Mouse (Mus musculus) layer of hippocampus, adult 9-10 months (tissue): Measurements from ENCODE around the gene Wdr34.

ENCODE experiments used
- DNase-seq: peaks from one replicate; pipeline ENCODE4 v3.0.0; 2022; ENCODE audit warnings: low spot score

Gene Wdr34

GRCm38 (mm10) chr2:30032244-30032846 lies 16.3 kb downstream of the Wdr34 start:
- DNase-seq: no peak

- DNase-seq: no peak
Observed at GRCm38 (mm10) chr2:30026997-30027396, 21.7 kb downstream of the Wdr34 start.

- no peak for DNase-seq
Observed at GRCm38 (mm10) chr2:30025454-30025853, 23.2 kb downstream of the Wdr34 start.

- no peak for DNase-seq
Observed at GRCm38 (mm10) chr2:30014326-30014966, 34.2 kb downstream of the Wdr34 start.

- DNase-seq: no peak
Observed at GRCm38 (mm10) chr2:30010840-30011281, 37.8 kb downstream of the Wdr34 start.

- DNase-seq: no peak
Observed at GRCm38 (mm10) chr2:30009101-30009500, 39.6 kb downstream of the Wdr34 start.

GRCm38 (mm10) chr2:29991962-29992361 lies 56.7 kb downstream of the Wdr34 start:
- DNase-seq: no peak
